Mouse (Mus musculus) spleen, adult 2 months (tissue): ENCODE measurements around the gene Mtch1.

Source experiments
- CTCF ChIP-seq: fragments of 200-500 bp; IDR thresholded peaks from 2 replicates; pipeline ENCODE4 v1.5.1; 2011; ENCODE audit warnings: mild to moderate bottlenecking, inconsistent platforms; ENCODE audit not compliant: insufficient read depth, insufficient read length, insufficient replicate concordance; ENCODE audit errors: extremely low read depth
- POLR2A ChIP-seq: fragments of 200-500 bp; IDR thresholded peaks from 2 replicates; pipeline ENCODE4 v1.6.1; 2011; ENCODE audit warnings: low read depth, low read length, inconsistent platforms

DNA sequence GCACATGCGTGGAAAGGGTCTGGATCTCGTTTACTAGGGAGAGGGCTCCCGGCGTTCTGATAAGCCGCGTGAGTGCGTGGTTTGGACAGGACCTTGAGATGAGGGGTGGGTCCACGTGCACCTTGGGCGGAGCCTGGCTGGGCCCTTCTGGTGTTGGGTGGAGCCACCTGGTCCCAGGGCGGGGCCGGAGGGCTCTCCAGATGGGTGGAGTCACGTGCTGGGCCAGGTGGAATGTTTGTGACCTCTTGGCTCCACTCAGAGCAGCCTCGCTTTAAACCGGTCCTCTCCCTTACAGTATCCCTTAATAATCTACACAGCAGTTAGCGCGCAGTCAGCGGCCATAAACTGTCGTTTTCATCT, 25.2 kb downstream of the Mtch1 start:
- TF ChIP-seq POLR2A = no peak
- no peak for TF ChIP-seq CTCF
